In genomic region chr1:37230404-37230803, GRCm38 (mm10) we compare ENCODE assay signal across 33 mouse cellular contexts. TPM values are rescaled to one million over a fixed set of nuclear protein-coding genes. Genes with fewer than 3 reads are reported as not detected.
DNase-seq lines count a peak whose midpoint lies in the region; ATAC-seq and TF ChIP-seq lines count a peak whose summit lies in the region.
"Had no signal": no experiment of that assay in that cellular context is flagged by ENCODE, and none has a peak within 500 bp of the region (broad histone marks: within the 10 kb centered on the region; RNA-seq: fewer than 3 reads in every experiment).

No protein-coding gene starts in this region.

- intact Hi-C loops in heart, adult 2 months (cut with DNase I), result no loop called here
- intact Hi-C loops in left cerebral cortex, postnatal 14 days (cut with DNase I), result no loop called here

- H3K27me3 ChIP-seq in embryonic facial prominence, embryonic 12.5 days, result no peaks in the 10 kb centered on the region
- H3K27me3 ChIP-seq in embryonic facial prominence, embryonic 10.5 days (replicated peaks; ENCODE audit: low read depth, poor library complexity, severe bottlenecking), result no peaks in the 10 kb centered on the region
- H3K27me3 ChIP-seq in heart, adult 2 months (ENCODE audit: control insufficient read depth, insufficient read depth, low read length), result no peaks in the 10 kb centered on the region
- H3K27me3 ChIP-seq: forebrain, embryonic 12.5 days; hindbrain, embryonic 15.5 days; limb, embryonic 15.5 days; liver, embryonic 13.5 days; midbrain, embryonic 13.5 days had no signal

- no peaks in the 10 kb centered on the region for H3K36me3 ChIP-seq in embryonic facial prominence, embryonic 12.5 days
- H3K36me3 ChIP-seq in embryonic facial prominence, embryonic 10.5 days (replicated peaks), result no peaks in the 10 kb centered on the region
- H3K36me3 ChIP-seq in heart, adult 2 months (ENCODE audit: control insufficient read depth, insufficient read depth, low read length), result no peaks in the 10 kb centered on the region
- H3K36me3 ChIP-seq: forebrain, embryonic 12.5 days; hindbrain, embryonic 10.5 days; hindbrain, embryonic 15.5 days; limb, embryonic 10.5 days; limb, embryonic 15.5 days; liver, embryonic 13.5 days; midbrain, embryonic 13.5 days had no signal

- no peaks in the 10 kb centered on the region for H3K9me3 ChIP-seq in embryonic facial prominence, embryonic 12.5 days
- no peaks in the 10 kb centered on the region for H3K9me3 ChIP-seq in embryonic facial prominence, embryonic 10.5 days
- H3K9me3 ChIP-seq: forebrain, embryonic 12.5 days; hindbrain, embryonic 15.5 days; limb, embryonic 10.5 days; limb, embryonic 15.5 days; liver, embryonic 13.5 days had no signal

- H3K4me1 ChIP-seq in embryonic facial prominence, embryonic 12.5 days, result peaks cover 8% of the 10 kb centered on the region
- peaks cover 22% of the 10 kb centered on the region for H3K4me1 ChIP-seq in embryonic facial prominence, embryonic 10.5 days
- peaks cover 1% of the 10 kb centered on the region; the same call in 1 of the 2 replicates for H3K4me1 ChIP-seq in heart, adult 2 months (ENCODE audit: control insufficient read depth, insufficient read depth, low read length)
- H3K4me1 ChIP-seq: forebrain, embryonic 12.5 days; hindbrain, embryonic 10.5 days; hindbrain, embryonic 15.5 days; liver, embryonic 13.5 days; midbrain, embryonic 13.5 days had no signal

- TF ChIP-seq EP300 in heart, adult 2 months (IDR thresholded peaks at IDR 0.05; ENCODE audit: insufficient read depth, low read depth, low read length), result no peak

- H3K9ac ChIP-seq in embryonic facial prominence, embryonic 12.5 days, result no peak overlapping the region
- H3K9ac ChIP-seq in heart, adult 2 months (ENCODE audit: low read depth, low read length), result no peak overlapping the region
- H3K9ac ChIP-seq: forebrain, embryonic 12.5 days; forebrain, postnatal 0 days; hindbrain, embryonic 15.5 days; limb, embryonic 15.5 days; liver, embryonic 13.5 days; midbrain, embryonic 13.5 days had no signal

- no peak for TF ChIP-seq POLR2A in heart, adult 2 months (IDR thresholded peaks at IDR 0.05; ENCODE audit: insufficient read depth, low read depth, low read length)

- WGBS in embryonic facial prominence, embryonic 12.5 days, result 56% methylated on average over 6 of the region's 6 CpGs
- WGBS in embryonic facial prominence, embryonic 10.5 days, result 60% methylated on average over 6 of the region's 6 CpGs
- 48% methylated on average over 6 of the region's 6 CpGs for WGBS in heart, adult 2 months

- H3K4me3 ChIP-seq in embryonic facial prominence, embryonic 12.5 days, result no peak overlapping the region
- H3K4me3 ChIP-seq in embryonic facial prominence, embryonic 10.5 days, result no peak overlapping the region
- H3K4me3 ChIP-seq in heart, adult 2 months, result no peak overlapping the region
- H3K4me3 ChIP-seq: erythroblast, embryonic 14.5 days; forebrain, embryonic 12.5 days; hindbrain, embryonic 10.5 days; hindbrain, embryonic 15.5 days; limb, embryonic 10.5 days; limb, embryonic 15.5 days; liver, embryonic 13.5 days; midbrain, embryonic 13.5 days had no signal

- H3K79me2 ChIP-seq in heart, adult 2 months (replicated peaks; ENCODE audit: control insufficient read depth, insufficient read depth, low read length), result no peaks in the 10 kb centered on the region

- no peak for DNase-seq in embryonic facial prominence, embryonic 10.5 days (ENCODE audit: low spot score)
- peak; percentile 24 to 34 for DNase-seq in heart, adult 2 months
- no peak for DNase-seq in heart, adult 8-10 months (ENCODE audit: low spot score)
- DNase-seq in MN1 (ENCODE audit: low spot score), result peak; percentile 40
- peak; percentile 87 for DNase-seq in skeletal muscle tissue, adult 2 months (ENCODE audit: low read depth, low spot score)
- no peak for DNase-seq in left cerebral cortex, postnatal 14 days (ENCODE audit: low spot score in 2 of 2)
- DNase-seq: adrenal gland, postnatal 10 days; cerebellum, adult 11 months; cerebellum, adult 9-11 months; embryo, embryonic 11 days; forebrain, postnatal 0 days; kidney, adult 2 months; liver, embryonic 13.5 days; lung, postnatal 4 days; thymus, adult 2 months; thymus, postnatal 36 days had no signal

- no peak for ATAC-seq in embryonic facial prominence, embryonic 12.5 days (ENCODE audit: insufficient number of reproducible peaks, insufficient read depth, low FRiP score, low TSS enrichment)
- ATAC-seq in megakaryocyte, adult 5-6 weeks (ENCODE audit: poor library complexity, severe bottlenecking), result no peak
- ATAC-seq: forebrain, postnatal 0 days; inflammation-experienced regulatory T-cells, adult 6 months; midbrain, embryonic 13.5 days had no signal

- H3K4me2 ChIP-seq in embryonic facial prominence, embryonic 12.5 days (replicated peaks), result no peak overlapping the region
- H3K4me2 ChIP-seq: forebrain, embryonic 12.5 days; hindbrain, embryonic 15.5 days; limb, embryonic 15.5 days; liver, embryonic 13.5 days; midbrain, embryonic 13.5 days had no signal

- TF ChIP-seq CTCF in heart, adult 2 months (IDR thresholded peaks at IDR 0.05), result no peak

- peak overlapping the region; percentile 8; the same call in 1 of the 2 replicates for H3K27ac ChIP-seq in embryonic facial prominence, embryonic 12.5 days
- no peak overlapping the region for H3K27ac ChIP-seq in embryonic facial prominence, embryonic 10.5 days (replicated peaks)
- peak overlapping the region; percentile 51 for H3K27ac ChIP-seq in heart, adult 2 months
- H3K27ac ChIP-seq: forebrain, embryonic 12.5 days; hindbrain, embryonic 10.5 days; hindbrain, embryonic 15.5 days; kidney, postnatal 0 days; limb, embryonic 10.5 days; limb, embryonic 15.5 days; liver, embryonic 13.5 days; midbrain, embryonic 13.5 days had no signal

RNA-seq across cellular contexts. Expression of gene Cnga3, which starts 16.2 kb away (rescaled TPM):
- not detected in 2 replicates for polyA plus RNA-seq in embryonic facial prominence, embryonic 12.5 days (2016; fragmentation: Nextera tagmentation; extraction: Ambion mirVana)
- polyA plus RNA-seq in embryonic facial prominence, embryonic 10.5 days (2016; fragmentation: Nextera tagmentation; extraction: Ambion mirVana), result not detected in 2 replicates
- 1 to 10 TPM; 1.4 to 1.5 TPM for total RNA-seq in heart, adult 2 months (2021)
- polyA plus RNA-seq in heart, adult 2 months (2012; rRNA removed), result 1.5 and 2.3 TPM in 2 replicates
- 1 to 10 TPM; 1.9 to 2.6 (median 2.3) TPM for total RNA-seq in heart, adult 8-10 months (2022)
- total RNA-seq in megakaryocyte, adult 5-6 weeks (2015), result not detected in 2 replicates
- total RNA-seq in megakaryocyte, adult 5-6 weeks (2017), result 0.24 TPM in 1 of 2 replicates, not detected in the other
- total RNA-seq in left cerebral cortex, postnatal 14 days (2021), result under 1 TPM; 0.13 to 0.21 TPM
- total RNA-seq: granulocyte monocyte progenitor cell, adult 5-6 weeks; megakaryocyte-erythroid progenitor cell, adult 5-6 weeks; monocyte, adult 5-6 weeks had no signal
- polyA plus RNA-seq: erythroblast, embryonic 14.5 days; forebrain, embryonic 12.5 days; heart, embryonic 16.5 days; hindbrain, embryonic 15.5 days; inflammation-experienced regulatory T-cells, adult 6 months; kidney, adult 2 months; kidney, postnatal 0 days; limb, embryonic 10.5 days; limb, embryonic 15.5 days; liver, embryonic 13.5 days; lung, postnatal 0 days; neural tube, embryonic 14.5 days had no signal

Comparison
In these comparisons a context has a peak if more than half of its experiments do, and no peak if none do; other contexts are left out.
1. DNase-seq: peak in heart, adult 2 months (2 of 2), MN1 (single experiment) and skeletal muscle tissue, adult 2 months (single experiment); none in embryonic facial prominence, embryonic 10.5 days (single experiment), heart, adult 8-10 months (single experiment) and left cerebral cortex, postnatal 14 days (0 of 2).